Mouse (Mus musculus): ENCODE results near the gene Sema7a. TPM values are rescaled to one million over a fixed set of nuclear protein-coding genes. Genes with fewer than 3 reads are reported as not detected.

The Sema7a gene
- polyA plus RNA-seq, 1 experiment from 2014 or later: 1.6 TPM

DNA sequence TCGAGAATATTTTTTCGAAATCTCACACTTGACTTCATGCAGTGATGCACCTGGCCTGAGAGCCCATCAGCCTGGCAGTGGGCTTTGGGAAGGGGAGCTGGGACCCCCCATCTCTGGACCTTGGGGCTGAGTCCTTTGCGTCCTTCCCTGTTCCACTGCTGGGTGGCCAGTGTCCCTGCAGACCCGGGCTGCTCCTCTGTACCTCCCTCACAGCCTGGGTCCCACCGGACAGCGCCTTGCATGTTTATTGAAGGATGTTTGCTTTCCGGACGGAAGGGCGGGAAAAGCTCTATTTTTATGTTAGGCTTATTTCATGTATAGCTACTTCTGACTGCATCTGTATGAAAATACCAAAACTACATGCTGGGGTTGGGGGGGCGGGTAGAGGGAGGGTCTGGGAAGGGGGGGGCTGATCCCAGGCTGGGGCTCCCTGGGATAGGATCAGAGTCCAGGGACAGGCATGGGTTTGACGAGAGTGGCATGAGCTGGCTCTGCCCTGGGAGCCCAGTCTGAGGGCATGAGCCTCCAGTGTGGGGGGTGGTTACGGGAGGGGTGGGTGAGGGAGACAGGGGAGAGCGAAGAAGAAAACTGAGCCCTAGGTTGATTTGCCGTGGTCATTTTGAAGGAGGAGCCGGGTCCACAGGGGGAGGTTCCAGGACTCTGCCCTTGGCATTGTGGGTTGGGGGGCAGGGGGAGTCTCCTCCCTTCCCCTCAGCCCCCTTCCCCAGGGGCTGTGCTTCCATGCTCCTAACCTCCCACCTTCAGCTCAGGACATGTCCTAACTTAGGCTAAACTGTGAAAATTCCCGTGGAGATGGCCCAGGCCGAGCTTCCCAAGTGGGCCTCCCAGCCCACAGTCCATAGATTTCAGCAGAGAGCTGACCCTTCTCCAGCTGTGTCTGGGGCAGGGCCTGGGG, 22.2 kb downstream of the Sema7a start:
- Histone ChIP-seq H3K27me3 (ENCODE audit: control insufficient read depth, insufficient read depth, low read depth, low read length) (no peaks in the 10 kb centered on the region), H3K4me1 (ENCODE audit: control insufficient read depth, insufficient read depth, low read length) (no peaks in the 10 kb centered on the region), H3K4me3 (ENCODE audit: low read depth, low read length) (no peak overlapping the region), H3K9me3 (replicated peaks; ENCODE audit: control insufficient read depth, low read length, poor library complexity, severe bottlenecking) (no peaks in the 10 kb centered on the region), H3K9ac (ENCODE audit: low read depth, low read length) (no peak overlapping the region), H3K4me2 (ENCODE audit: low read length) (no peak overlapping the region), H3K27ac (ENCODE audit: low read length) (no peak overlapping the region), H3K36me3 (ENCODE audit: control insufficient read depth, insufficient read depth, low read length) (peaks cover 14% of the 10 kb centered on the region; the same call in 1 of the 2 replicates)
- no peak for ATAC-seq
- 68% methylated on average over 17 of the region's 17 CpGs for WGBS

DNA sequence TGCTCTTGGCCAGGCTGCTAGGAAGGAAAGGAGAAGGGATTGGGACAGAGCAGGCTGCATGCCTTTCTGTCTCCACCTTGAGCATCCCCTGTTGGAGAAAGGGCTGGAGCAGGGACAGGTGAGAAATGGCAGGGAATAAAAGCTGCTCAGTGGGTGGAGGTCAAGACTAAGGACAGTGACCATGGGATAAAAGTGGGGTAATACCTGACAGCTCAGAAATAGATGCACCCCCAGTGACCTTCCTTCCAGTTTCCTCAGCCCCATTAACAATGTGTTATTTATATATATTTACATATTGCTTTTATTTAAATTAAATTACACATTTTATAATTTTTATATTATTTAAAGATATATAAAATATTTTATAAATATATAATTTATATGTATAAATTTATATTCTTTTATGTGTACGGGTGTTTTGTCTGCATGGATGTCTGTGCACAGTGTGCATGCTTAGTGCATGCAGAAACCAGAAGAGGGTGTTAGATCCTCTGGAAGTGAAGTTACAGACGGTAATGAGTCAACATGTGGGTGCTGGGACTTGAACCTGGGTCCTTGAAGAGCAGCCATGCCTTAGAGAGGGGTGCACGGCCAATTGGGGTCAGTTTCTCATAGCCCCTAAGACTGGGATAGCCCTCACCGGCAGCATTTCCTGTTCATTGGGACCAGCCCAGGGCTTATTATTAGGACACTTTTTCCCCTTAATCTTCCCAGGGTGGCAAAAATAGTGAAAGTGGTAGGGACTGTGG, 23.5 kb downstream of the Sema7a start:
- no peaks in the 10 kb centered on the region for H3K27me3 ChIP-seq (ENCODE audit: control insufficient read depth, insufficient read depth, low read depth, low read length)
- no peak overlapping the region for H3K4me2 ChIP-seq (ENCODE audit: low read length)
- WGBS: 87% methylated on average over 4 of the region's 4 CpGs
- H3K36me3 ChIP-seq (ENCODE audit: control insufficient read depth, insufficient read depth, low read length): peaks cover 9% of the 10 kb centered on the region; the same call in 1 of the 2 replicates
- ATAC-seq: no peak
- H3K4me1 ChIP-seq (ENCODE audit: control insufficient read depth, insufficient read depth, low read length): no peaks in the 10 kb centered on the region
- H3K9ac ChIP-seq (ENCODE audit: low read depth, low read length): no peak overlapping the region
- H3K27ac ChIP-seq (ENCODE audit: low read length): no peak overlapping the region
- no peaks in the 10 kb centered on the region for H3K9me3 ChIP-seq (replicated peaks; ENCODE audit: control insufficient read depth, low read length, poor library complexity, severe bottlenecking)
- no peak overlapping the region for H3K4me3 ChIP-seq (ENCODE audit: low read depth, low read length)

DNA sequence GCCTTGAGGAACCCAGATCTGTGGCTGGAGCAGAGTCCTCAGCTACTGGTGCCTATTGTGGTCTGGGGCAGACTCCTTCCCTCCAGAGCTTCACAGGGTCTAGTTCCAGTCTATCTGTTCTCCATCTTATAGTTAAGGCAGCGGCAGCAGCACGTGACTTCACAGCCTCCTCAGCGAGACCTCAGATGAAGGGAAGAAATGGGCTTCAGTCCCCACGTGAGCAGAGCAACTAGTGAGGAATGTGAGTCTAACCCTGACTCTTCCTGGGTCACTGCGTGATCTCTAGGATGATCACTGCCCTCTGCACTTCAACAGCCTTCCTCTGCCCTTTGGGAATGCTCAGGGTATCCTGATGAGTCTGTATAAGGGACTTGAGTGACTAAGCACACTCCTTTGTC, 24.1 kb downstream of the Sema7a start:
- 62% methylated on average over 5 of the region's 5 CpGs for WGBS
- Histone ChIP-seq H3K9me3 (replicated peaks; ENCODE audit: control insufficient read depth, low read length, poor library complexity, severe bottlenecking) (no peaks in the 10 kb centered on the region), H3K27me3 (ENCODE audit: control insufficient read depth, insufficient read depth, low read depth, low read length) (no peaks in the 10 kb centered on the region), H3K4me2 (ENCODE audit: low read length) (no peak overlapping the region), H3K36me3 (ENCODE audit: control insufficient read depth, insufficient read depth, low read length) (peaks cover 9% of the 10 kb centered on the region; the same call in 1 of the 2 replicates), H3K4me1 (ENCODE audit: control insufficient read depth, insufficient read depth, low read length) (no peaks in the 10 kb centered on the region), H3K27ac (ENCODE audit: low read length) (no peak overlapping the region), H3K9ac (ENCODE audit: low read depth, low read length) (no peak overlapping the region), H3K4me3 (ENCODE audit: low read depth, low read length) (no peak overlapping the region)
- ATAC-seq: no peak

DNA sequence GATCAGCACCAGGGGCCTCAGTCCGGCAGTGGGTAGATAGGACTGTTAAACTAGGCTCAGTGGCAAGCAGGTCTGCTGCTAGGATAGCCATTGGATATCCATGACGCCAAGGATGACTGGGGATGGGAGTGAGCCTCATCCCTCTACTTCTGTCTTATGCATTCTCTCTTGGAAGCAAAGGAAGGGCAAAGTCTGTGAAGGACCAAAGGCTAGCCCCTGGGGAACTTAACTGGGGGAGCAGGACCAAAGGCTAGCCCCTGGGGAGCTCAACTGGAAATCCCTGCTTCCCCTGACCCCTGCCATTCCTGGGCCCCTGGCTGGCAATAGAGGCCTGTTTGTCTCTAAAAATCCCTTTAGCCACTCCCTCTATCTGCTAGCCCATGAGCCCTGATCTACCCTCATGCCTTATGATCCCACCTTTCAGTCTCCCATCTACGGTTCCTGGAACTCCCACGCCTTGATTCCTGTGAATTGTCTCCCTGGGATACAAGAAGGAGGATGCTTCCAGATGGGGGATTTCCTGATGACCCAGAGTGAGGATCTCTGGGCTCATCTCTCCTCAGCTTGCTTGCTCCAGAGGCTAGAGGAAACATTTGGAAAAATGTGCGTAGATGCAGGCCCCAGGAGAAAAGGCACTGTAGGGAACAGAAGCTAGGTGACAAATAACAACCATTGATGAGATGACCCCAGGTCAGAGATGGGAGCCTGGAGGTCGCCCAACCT, 24.8 kb downstream of the Sema7a start:
- WGBS: 80% methylated on average over 6 of the region's 6 CpGs
- Histone ChIP-seq H3K36me3 (ENCODE audit: control insufficient read depth, insufficient read depth, low read length) (peaks cover 9% of the 10 kb centered on the region; the same call in 1 of the 2 replicates), H3K27ac (ENCODE audit: low read length) (0 out of 2 replicates have a peak overlapping the region, but pooled peaks have one; percentile 22), H3K4me1 (ENCODE audit: control insufficient read depth, insufficient read depth, low read length) (no peaks in the 10 kb centered on the region), H3K4me2 (ENCODE audit: low read length) (no peak overlapping the region), H3K9ac (ENCODE audit: low read depth, low read length) (no peak overlapping the region), H3K27me3 (ENCODE audit: control insufficient read depth, insufficient read depth, low read depth, low read length) (no peaks in the 10 kb centered on the region), H3K4me3 (ENCODE audit: low read depth, low read length) (no peak overlapping the region), H3K9me3 (replicated peaks; ENCODE audit: control insufficient read depth, low read length, poor library complexity, severe bottlenecking) (no peaks in the 10 kb centered on the region)
- ATAC-seq: no peak

DNA sequence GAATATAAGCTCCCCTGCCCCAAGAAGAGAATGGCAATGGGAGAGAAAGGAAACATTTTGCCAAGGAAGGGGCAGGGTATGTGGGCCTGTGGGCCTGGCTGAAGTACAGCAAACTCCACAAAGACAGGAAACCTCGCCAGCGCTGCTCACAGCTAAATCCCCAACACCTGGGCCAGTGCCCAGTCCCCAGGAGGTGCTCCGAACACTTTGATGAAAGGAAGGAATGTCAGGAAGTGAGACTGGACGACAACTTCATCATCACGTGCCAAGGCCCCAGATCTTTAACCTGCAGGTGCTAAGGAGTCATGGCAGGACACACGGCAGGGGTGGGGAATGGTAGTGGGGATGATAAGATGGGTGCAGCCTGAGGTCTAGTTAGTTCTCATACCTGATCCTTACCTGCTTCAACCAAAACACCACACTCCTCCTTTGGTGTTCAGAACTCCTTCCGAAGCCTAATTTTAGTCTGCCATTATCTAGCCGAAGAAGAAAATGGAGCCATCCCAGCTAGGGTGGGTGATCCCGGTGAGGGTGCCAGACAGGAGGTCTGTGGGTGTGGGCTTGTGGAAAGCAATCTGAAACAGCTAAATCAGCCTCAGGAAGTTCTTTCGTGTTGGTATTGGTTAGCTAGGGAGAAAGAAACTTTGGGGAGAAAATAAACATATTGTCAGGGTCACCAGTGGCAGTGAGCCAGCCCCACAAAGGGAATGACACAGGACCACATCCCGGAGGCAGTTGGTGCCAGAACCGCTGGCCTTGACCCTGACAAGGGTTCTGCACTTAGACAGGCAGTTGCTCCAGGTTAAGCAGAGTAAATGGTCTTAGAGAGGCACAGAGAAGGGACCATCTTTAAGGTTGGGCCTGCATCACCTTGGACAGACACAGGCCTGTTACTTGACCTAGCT, 25.6 kb downstream of the Sema7a start:
- Histone ChIP-seq H3K4me2 (ENCODE audit: low read length) (no peak overlapping the region), H3K27ac (ENCODE audit: low read length) (no peak overlapping the region), H3K4me1 (ENCODE audit: control insufficient read depth, insufficient read depth, low read length) (no peaks in the 10 kb centered on the region), H3K4me3 (ENCODE audit: low read depth, low read length) (no peak overlapping the region), H3K9ac (ENCODE audit: low read depth, low read length) (no peak overlapping the region), H3K36me3 (ENCODE audit: control insufficient read depth, insufficient read depth, low read length) (peaks cover 6% of the 10 kb centered on the region; the same call in 1 of the 2 replicates), H3K27me3 (ENCODE audit: control insufficient read depth, insufficient read depth, low read depth, low read length) (no peaks in the 10 kb centered on the region), H3K9me3 (replicated peaks; ENCODE audit: control insufficient read depth, low read length, poor library complexity, severe bottlenecking) (no peaks in the 10 kb centered on the region)
- no peak for ATAC-seq
- 72% methylated on average over 12 of the region's 12 CpGs for WGBS

DNA sequence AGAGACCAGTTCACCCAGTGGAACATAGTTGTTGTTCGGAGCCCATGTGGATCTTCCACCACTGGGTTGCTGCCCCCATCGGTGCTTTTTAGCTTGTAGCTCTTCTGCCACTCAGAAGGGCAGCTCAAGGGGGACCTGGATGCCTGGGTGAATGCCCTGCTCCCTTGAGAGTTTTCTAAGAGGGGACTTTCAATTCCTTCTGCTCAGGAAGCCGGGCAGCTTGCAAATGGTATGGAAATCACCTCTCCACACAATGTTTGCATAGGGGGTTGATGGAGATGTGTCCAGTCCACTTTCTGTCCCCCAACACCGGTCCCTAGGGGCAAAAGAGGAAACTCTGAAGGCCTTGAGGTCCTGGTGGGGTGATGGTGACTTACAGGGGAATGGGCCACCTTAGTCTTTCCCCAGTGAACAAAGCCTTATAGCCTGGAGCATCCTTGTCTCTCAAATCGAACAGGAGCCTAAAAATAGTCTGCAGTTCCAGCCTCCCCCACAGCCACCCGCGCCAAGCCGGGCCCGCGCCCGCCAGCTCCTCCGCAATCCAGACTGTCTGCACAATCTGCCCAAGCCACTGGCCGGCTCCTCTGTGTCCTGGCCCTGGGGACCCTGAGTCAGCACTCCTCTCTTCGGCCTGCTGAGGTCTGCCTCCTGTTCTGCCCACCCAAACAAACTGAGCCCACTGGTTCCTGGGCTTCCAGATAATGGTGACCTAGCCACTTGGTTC, 27.5 kb downstream of the Sema7a start:
- WGBS: 79% methylated on average over 14 of the region's 14 CpGs
- ATAC-seq: no peak

DNA sequence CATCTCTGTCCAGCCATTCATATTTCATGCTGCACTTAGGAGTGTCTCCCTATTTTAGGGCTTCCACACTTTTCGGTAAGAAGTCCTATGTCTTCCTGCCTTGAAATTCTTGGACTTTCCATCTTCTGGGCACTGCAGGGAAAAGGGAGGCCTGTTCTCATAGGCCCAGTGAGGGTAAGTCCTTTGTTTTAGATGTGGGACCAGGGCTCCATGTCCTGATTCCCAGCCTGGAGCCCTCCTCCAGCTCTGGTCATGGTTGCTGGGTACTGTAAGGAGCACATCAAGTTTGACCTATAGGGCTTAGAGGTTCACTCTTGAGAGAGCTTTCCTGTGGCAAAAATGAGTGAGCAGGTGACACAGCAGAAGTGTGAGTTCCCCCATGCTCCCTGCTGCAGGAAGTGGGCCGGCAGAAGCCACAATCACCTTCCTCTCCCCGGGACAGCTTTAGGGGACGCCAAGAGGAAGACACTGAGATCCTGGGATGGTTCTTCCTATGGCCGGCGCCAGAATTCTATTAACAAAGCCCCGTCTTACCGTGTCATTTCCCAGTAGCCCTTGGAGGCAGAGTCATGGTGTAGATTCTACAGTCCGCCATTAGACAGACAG, 28.4 kb downstream of the Sema7a start:
- no peak overlapping the region for H3K4me2 ChIP-seq (ENCODE audit: low read length)
- H3K4me3 ChIP-seq (ENCODE audit: low read depth, low read length): no peak overlapping the region
- ATAC-seq: no peak
- no peaks in the 10 kb centered on the region for H3K4me1 ChIP-seq (ENCODE audit: control insufficient read depth, insufficient read depth, low read length)
- no peaks in the 10 kb centered on the region for H3K9me3 ChIP-seq (replicated peaks; ENCODE audit: control insufficient read depth, low read length, poor library complexity, severe bottlenecking)
- H3K36me3 ChIP-seq (ENCODE audit: control insufficient read depth, insufficient read depth, low read length): no peaks in the 10 kb centered on the region
- H3K9ac ChIP-seq (ENCODE audit: low read depth, low read length): no peak overlapping the region
- WGBS: 91% methylated on average over 9 of the region's 9 CpGs
- no peak overlapping the region for H3K27ac ChIP-seq (ENCODE audit: low read length)
- H3K27me3 ChIP-seq (ENCODE audit: control insufficient read depth, insufficient read depth, low read depth, low read length): no peaks in the 10 kb centered on the region

More for the DNA sequence above, 27.5 kb downstream of the Sema7a start:
- Histone ChIP-seq H3K4me3 (ENCODE audit: low read depth, low read length) (no peak overlapping the region), H3K27me3 (ENCODE audit: control insufficient read depth, insufficient read depth, low read depth, low read length) (no peaks in the 10 kb centered on the region), H3K36me3 (ENCODE audit: control insufficient read depth, insufficient read depth, low read length) (no peaks in the 10 kb centered on the region), H3K4me2 (ENCODE audit: low read length) (no peak overlapping the region), H3K9ac (ENCODE audit: low read depth, low read length) (no peak overlapping the region), H3K9me3 (replicated peaks; ENCODE audit: control insufficient read depth, low read length, poor library complexity, severe bottlenecking) (no peaks in the 10 kb centered on the region), H3K27ac (ENCODE audit: low read length) (no peak overlapping the region), H3K4me1 (ENCODE audit: control insufficient read depth, insufficient read depth, low read length) (no peaks in the 10 kb centered on the region)
